Mouse (Mus musculus) MEL (cell line): ENCODE data around the gene Cep112. TPM values are rescaled to one million over a fixed set of nuclear protein-coding genes. Genes with fewer than 3 reads are reported as not detected.
"Not testable (repeated sequence)": the region's sequence is repeated elsewhere in the genome, so short reads cannot be mapped to it uniquely, and the experiment has no call there.

Experiments used
- DNase-seq: peaks from one replicate; pipeline ENCODE4 v3.0.0; 2011; ENCODE audit warnings: low read depth, low spot score
- H3K27ac ChIP-seq: 2 replicates; pipeline ENCODE4 v1.5.1; 2012; ENCODE audit warnings: low read depth, mild to moderate bottlenecking, control low read depth, low read length, moderate library complexity; ENCODE audit not compliant: control insufficient read depth
- H3K27me3 ChIP-seq, 2 experiments: fragments of 150-350 bp in 1 of 2; sonication (generic) in 1 of 2; 2 replicates each; pipeline ENCODE4 v1.6.1; 2012; ENCODE audit warnings: low read length in 2 of 2, mild to moderate bottlenecking in 2 of 2, improper control_type of control experiment in 1 of 2, moderate library complexity in 1 of 2; ENCODE audit not compliant: insufficient read depth in 2 of 2, control insufficient read depth in 1 of 2
- H3K36me3 ChIP-seq, 2 experiments: 2 replicates each; pipeline ENCODE4 v1.6.1; 2012 to 2014; ENCODE audit warnings: low read length in 2 of 2, improper control_type of control experiment in 1 of 2, inconsistent platforms in 1 of 2, mild to moderate bottlenecking in 1 of 2; ENCODE audit not compliant: insufficient read depth in 2 of 2, control insufficient read depth in 1 of 2
- H3K4me1 ChIP-seq, 2 experiments: fragments of 150-350 bp in 1 of 2; sonication (generic) in 1 of 2; 2 replicates each; pipeline ENCODE4 v1.6.1; 2012; ENCODE audit warnings: low read length in 2 of 2, improper control_type of control experiment in 1 of 2, mild to moderate bottlenecking in 1 of 2; ENCODE audit not compliant: insufficient read depth in 2 of 2, control insufficient read depth in 1 of 2
- H3K4me3 ChIP-seq, 2 experiments: fragments of 150-350 bp in 1 of 2; sonication (generic) in 1 of 2; 2 replicates each; pipeline ENCODE4 v1.5.1; 2012; ENCODE audit warnings: low read depth in 2 of 2, low read length in 2 of 2, mild to moderate bottlenecking in 2 of 2, moderate library complexity in 2 of 2, control low read depth in 1 of 2, improper control_type of control experiment in 1 of 2; ENCODE audit not compliant: control insufficient read depth in 1 of 2, insufficient read depth in 1 of 2
- H3K79me2 ChIP-seq: 2 replicates; pipeline ENCODE4 v1.6.1; 2012; ENCODE audit warnings: mild to moderate bottlenecking, low read length, moderate library complexity; ENCODE audit not compliant: control insufficient read depth, poor library complexity, insufficient read depth
- H3K9ac ChIP-seq: 2 replicates; pipeline ENCODE4 v1.6.1; 2012; ENCODE audit warnings: low read depth, mild to moderate bottlenecking, control low read depth, low read length, moderate library complexity; ENCODE audit not compliant: control insufficient read depth, poor library complexity, severe bottlenecking
- H3K9me3 ChIP-seq: fragments of 150-350 bp; sonication (generic); replicated peaks from 2 replicates; pipeline ENCODE4 v1.6.1; 2012; ENCODE audit warnings: mild to moderate bottlenecking, low read length, improper control_type of control experiment, moderate library complexity; ENCODE audit not compliant: insufficient read depth
- BHLHE40 ChIP-seq: IDR thresholded peaks from 2 replicates; pipeline ENCODE4 v1.6.1; 2012; ENCODE audit warnings: low read depth, mild to moderate bottlenecking, inconsistent platforms, low read length, improper control_type of control experiment, borderline replicate concordance
- CHD1 ChIP-seq: IDR thresholded peaks from 2 replicates; pipeline ENCODE4 v1.6.1; 2012; ENCODE audit warnings: low read depth, mild to moderate bottlenecking, inconsistent platforms, low read length, improper control_type of control experiment
- CTCF ChIP-seq, 3 experiments: IDR thresholded peaks in 2 of 3; conservative IDR thresholded peaks in 1 of 3; 2 replicates each; pipeline ENCODE4 v1.5.1; 2011 to 2012; ENCODE audit warnings: low read length in 3 of 3, low read depth in 2 of 3, mild to moderate bottlenecking in 2 of 3, improper control_type of control experiment in 1 of 3, inconsistent platforms in 1 of 3, mixed read lengths in 1 of 3, moderate library complexity in 1 of 3; ENCODE audit not compliant: control insufficient read depth in 1 of 3, insufficient read depth in 1 of 3, poor library complexity in 1 of 3, severe bottlenecking in 1 of 3
- E2F4 ChIP-seq: IDR thresholded peaks from 2 replicates; pipeline ENCODE4 v1.6.1; 2011; ENCODE audit warnings: low read depth, low read length, improper control_type of control experiment, borderline replicate concordance
- EP300 ChIP-seq, 2 experiments: IDR thresholded peaks; 2 replicates each; pipeline ENCODE4 v1.6.1; 2011; ENCODE audit warnings: improper control_type of control experiment in 2 of 2, low read length in 2 of 2, low read depth in 1 of 2, mild to moderate bottlenecking in 1 of 2
- GATA1 ChIP-seq: IDR thresholded peaks from 2 replicates; pipeline ENCODE4 v1.6.1; 2011; ENCODE audit warnings: low read depth, low read length, improper control_type of control experiment
- KAT2A ChIP-seq: conservative IDR thresholded peaks from 2 replicates; pipeline ENCODE4 v1.6.1; 2012; ENCODE audit warnings: low read depth, low read length, improper control_type of control experiment, inconsistent platforms
- MXI1 ChIP-seq: IDR thresholded peaks from 2 replicates; pipeline ENCODE4 v1.6.1; 2011; ENCODE audit warnings: mild to moderate bottlenecking, low read depth, low read length, improper control_type of control experiment
- MYB ChIP-seq: IDR thresholded peaks from 2 replicates; pipeline ENCODE4 v1.6.1; 2011; ENCODE audit warnings: mild to moderate bottlenecking, low read depth, low read length, improper control_type of control experiment
- NELFE ChIP-seq: IDR thresholded peaks from 2 replicates; pipeline ENCODE4 v1.6.1; 2011; ENCODE audit warnings: low read depth, low read length, improper control_type of control experiment
- NRF1 ChIP-seq: IDR thresholded peaks from 2 replicates; pipeline ENCODE4 v1.6.1; 2014; ENCODE audit warnings: low read depth, mild to moderate bottlenecking, inconsistent platforms, low read length, improper control_type of control experiment, moderate library complexity; ENCODE audit not compliant: poor library complexity, insufficient read depth, severe bottlenecking
- POLR2A ChIP-seq, 2 experiments: IDR thresholded peaks; 2 replicates each; pipeline ENCODE4 v1.6.1; 2011 to 2012; ENCODE audit warnings: low read length in 2 of 2, mild to moderate bottlenecking in 2 of 2, control low read depth in 1 of 2, improper control_type of control experiment in 1 of 2, low read depth in 1 of 2, moderate library complexity in 1 of 2; ENCODE audit not compliant: control insufficient read depth in 1 of 2, insufficient read depth in 1 of 2, poor library complexity in 1 of 2
- POLR2AphosphoS2 ChIP-seq: IDR thresholded peaks from 2 replicates; pipeline ENCODE4 v1.6.1; 2011; ENCODE audit warnings: low read length, improper control_type of control experiment
- RAD21 ChIP-seq: IDR thresholded peaks from 2 replicates; pipeline ENCODE4 v1.6.1; 2011; ENCODE audit warnings: mild to moderate bottlenecking, low read depth, low read length, improper control_type of control experiment
- SMC3 ChIP-seq: IDR thresholded peaks from 2 replicates; pipeline ENCODE4 v1.6.1; 2011; ENCODE audit warnings: low read depth, low read length, improper control_type of control experiment
- TAL1 ChIP-seq: IDR thresholded peaks from 2 replicates; pipeline ENCODE4 v1.6.1; 2012; ENCODE audit warnings: mild to moderate bottlenecking, inconsistent platforms, low read length, moderate library complexity, mixed read lengths
- TBP ChIP-seq: IDR thresholded peaks from 2 replicates; pipeline ENCODE4 v1.8.0; 2011; ENCODE audit warnings: low read depth, low read length, improper control_type of control experiment
- UBTF ChIP-seq: IDR thresholded peaks from 2 replicates; pipeline ENCODE4 v1.6.1; 2012; ENCODE audit warnings: low read depth, mild to moderate bottlenecking, inconsistent platforms, low read length, improper control_type of control experiment, moderate library complexity, borderline replicate concordance; ENCODE audit not compliant: insufficient read depth
- USF1 ChIP-seq: IDR thresholded peaks from 2 replicates; pipeline ENCODE4 v1.6.1; 2014; ENCODE audit warnings: low read depth, mild to moderate bottlenecking, inconsistent platforms, low read length, improper control_type of control experiment, moderate library complexity
- USF2 ChIP-seq, 2 experiments: IDR thresholded peaks; 2 replicates each; pipeline ENCODE4 v1.6.1; 2011 to 2012; ENCODE audit warnings: improper control_type of control experiment in 2 of 2, low read length in 2 of 2, borderline replicate concordance in 1 of 2, inconsistent platforms in 1 of 2, low read depth in 1 of 2, mild to moderate bottlenecking in 1 of 2; ENCODE audit not compliant: insufficient read depth in 1 of 2
- ZC3H11A ChIP-seq: IDR thresholded peaks from 2 replicates; pipeline ENCODE4 v1.6.1; 2012; ENCODE audit warnings: low read depth, mild to moderate bottlenecking, inconsistent platforms, low read length, improper control_type of control experiment
- ZKSCAN1 ChIP-seq: IDR thresholded peaks from 2 replicates; pipeline ENCODE4 v1.6.1; 2012; ENCODE audit warnings: low read depth, mild to moderate bottlenecking, inconsistent platforms, low read length, improper control_type of control experiment, moderate library complexity
- ZMIZ1 ChIP-seq: IDR thresholded peaks from 2 replicates; pipeline ENCODE4 v1.6.1; 2012; ENCODE audit warnings: low read depth, mild to moderate bottlenecking, inconsistent platforms, low read length, improper control_type of control experiment, moderate library complexity
- polyA plus RNA-seq, 2 experiments: library from polyadenylated mRNA; stranded (reverse) in 1 of 2; unstranded in 1 of 2; fragments of >175 nt in 1 of 2; fragments of >200 nt in 1 of 2; gene quantifications; 2 replicates each; pipeline versions ENCODE4 v1.2.1 to v1.2.4; 2012; ENCODE audit warnings: low replicate concordance in 2 of 2, low read depth in 1 of 2; ENCODE audit not compliant: insufficient read length in 2 of 2, insufficient read depth in 1 of 2, missing spikeins in 1 of 2
- total RNA-seq: library from RNA; depleted of rRNA; stranded (reverse); fragments of 300-350 nt; gene quantifications from 2 replicates; pipeline ENCODE4 v1.2.3, GENCODE M21; 2012

Gene Cep112
- total and polyA plus RNA-seq, 3 experiments, result 1.3 TPM; not detected in 2

DNA sequence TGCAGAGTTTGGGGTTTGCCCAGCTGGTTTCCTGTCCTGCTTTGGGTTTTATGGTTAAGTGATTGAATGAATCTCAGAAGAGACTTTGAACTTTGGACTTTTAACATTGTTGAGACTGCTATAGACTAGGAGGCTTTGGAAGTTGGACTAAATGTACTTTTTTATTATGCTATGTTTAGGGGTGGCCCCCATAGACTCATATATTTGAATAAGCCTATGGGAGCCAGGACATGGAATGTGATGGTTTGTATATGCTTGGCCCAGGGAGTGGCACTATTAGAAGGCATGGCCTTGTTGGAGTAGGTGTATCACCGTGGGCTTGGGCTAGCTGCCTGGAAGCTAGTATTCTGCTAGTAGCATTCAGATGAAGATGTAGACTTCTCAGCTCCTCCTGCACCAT lies 446.3 kb downstream of the Cep112 start:
- H3K27me3 ChIP-seq, H3K36me3 ChIP-seq, H3K4me3 ChIP-seq, H3K9me3 ChIP-seq, DNase-seq, H3K4me1 ChIP-seq, H3K9ac ChIP-seq, H3K27ac ChIP-seq, H3K79me2 ChIP-seq: not testable (repeated sequence)

GRCm38 (mm10) chr11:108871748-108872147 lies 446.8 kb downstream of the Cep112 start:
- H3K27ac ChIP-seq, result no peak overlapping the region
- H3K9ac ChIP-seq, result no peak overlapping the region
- no peaks in the 10 kb centered on the region for H3K9me3 ChIP-seq
- no peak for DNase-seq
- H3K4me1 ChIP-seq, result no peaks in the 10 kb centered on the region
- H3K4me3 ChIP-seq, result no peak overlapping the region
- TF ChIP-seq EP300 (IDR thresholded peaks at IDR 0.05; ENCODE audit: low read depth in 1 of 2, low read length in 2 of 2) (no peak), MYB (no peak), NELFE (no peak), RAD21 (no peak), KAT2A (no peak), MXI1 (no peak), SMC3 (no peak), TBP (no peak), NRF1 (no peak)
- H3K79me2 ChIP-seq, result no peaks in the 10 kb centered on the region
- H3K27me3 ChIP-seq, result no peaks in the 10 kb centered on the region
- no peaks in the 10 kb centered on the region for H3K36me3 ChIP-seq

- no peak overlapping the region for H3K27ac ChIP-seq
- DNase-seq, result no peak
- TF ChIP-seq USF2 (IDR thresholded peaks at IDR 0.05; ENCODE audit: borderline replicate concordance in 1 of 2, insufficient read depth in 1 of 2, low read depth in 1 of 2, low read length in 2 of 2) (no peak), BHLHE40 (no peak), MYB (no peak), MXI1 (no peak), NRF1 (no peak), NELFE (no peak), TBP (no peak), USF1 (no peak), ZKSCAN1 (no peak), ZMIZ1 (no peak), RAD21 (no peak), GATA1 (no peak), CTCF (IDR thresholded peaks at IDR 0.05 in 2 of 3, conservative IDR thresholded peaks at IDR 0.05 in 1 of 3; ENCODE audit: control insufficient read depth in 1 of 3, insufficient read depth in 1 of 3, low read depth in 2 of 3, low read length in 3 of 3, poor library complexity in 1 of 3, severe bottlenecking in 1 of 3) (no peak), POLR2A (IDR thresholded peaks at IDR 0.05; ENCODE audit: control insufficient read depth in 1 of 2, insufficient read depth in 1 of 2, low read depth in 1 of 2, low read length in 2 of 2, poor library complexity in 1 of 2) (no peak), POLR2AphosphoS2 (no peak), TAL1 (no peak), ZC3H11A (no peak), CHD1 (no peak), UBTF (no peak), E2F4 (no peak)
- no peaks in the 10 kb centered on the region for H3K79me2 ChIP-seq
- H3K4me1 ChIP-seq, result no peaks in the 10 kb centered on the region
- no peak overlapping the region for H3K4me3 ChIP-seq
- no peaks in the 10 kb centered on the region for H3K27me3 ChIP-seq
- H3K9ac ChIP-seq, result no peak overlapping the region
- no peaks in the 10 kb centered on the region for H3K36me3 ChIP-seq
- no peaks in the 10 kb centered on the region for H3K9me3 ChIP-seq
Measured at GRCm38 (mm10) chr11:108876633-108877205, 451.7 kb downstream of the Cep112 start.
